Mouse (Mus musculus) liver, embryonic 16.5 days (tissue): ENCODE results near the gene Extl1. TPM values are rescaled to one million over a fixed set of nuclear protein-coding genes. Genes with fewer than 3 reads are reported as not detected.
A peak's percentile ranks its signal among the peaks of the same experiment; 100 is the strongest.
"Not testable (repeated sequence)": the region's sequence is repeated elsewhere in the genome, so short reads cannot be mapped to it uniquely, and the experiment has no call there.

Experiments used
- ATAC-seq: fragments of 200-750 bp; cut with Nextera tagmentation; 2 replicates; pipeline ENCODE4 v1.8.0; 2017; ENCODE audit warnings: low read depth, mild to moderate bottlenecking, moderate number of reproducible peaks, moderate library complexity
- H3K27ac ChIP-seq: fragments of 300-500 bp; sonication (generic); 2 replicates; pipeline ENCODE4 v1.5.1; 2014; ENCODE audit warnings: mild to moderate bottlenecking, low read length
- H3K27me3 ChIP-seq: fragments of 300-500 bp; sonication (generic); 2 replicates; pipeline ENCODE4 v1.6.1; 2014; ENCODE audit warnings: low read depth, low read length, mixed read lengths; ENCODE audit not compliant: control insufficient read depth, insufficient read depth
- H3K36me3 ChIP-seq: fragments of 300-500 bp; sonication (generic); 2 replicates; pipeline ENCODE4 v1.6.1; 2014; ENCODE audit warnings: mild to moderate bottlenecking; ENCODE audit not compliant: control insufficient read depth, insufficient read depth
- H3K4me1 ChIP-seq: fragments of 300-500 bp; sonication (generic); 2 replicates; pipeline ENCODE4 v1.6.1; 2014; ENCODE audit warnings: low read depth, low read length, mixed read lengths; ENCODE audit not compliant: control insufficient read depth
- H3K4me2 ChIP-seq: fragments of 300-500 bp; sonication (generic); 2 replicates; pipeline ENCODE4 v1.6.1; 2014; ENCODE audit warnings: low read depth, low read length, mixed read lengths
- H3K4me3 ChIP-seq: fragments of 300-500 bp; sonication (generic); 2 replicates; pipeline ENCODE4 v1.5.1; 2014; ENCODE audit warnings: low read depth, mild to moderate bottlenecking, low read length
- H3K9ac ChIP-seq: fragments of 300-500 bp; sonication (generic); 2 replicates; pipeline ENCODE4 v1.6.1; 2014; ENCODE audit warnings: low read depth, low read length
- H3K9me3 ChIP-seq: fragments of 300-500 bp; sonication (generic); replicated peaks from 2 replicates; pipeline ENCODE4 v1.6.1; 2016; ENCODE audit warnings: low read length; ENCODE audit not compliant: control insufficient read depth
- WGBS: fragments of 180-500 bp; shearing (Covaris S2); extraction: QIAGEN DNeasy Blood & Tissue Kit; methylation state at CpG from one replicate; pipeline ENCODE4 v1.1.7; 2014; ENCODE audit not compliant: insufficient replicate concordance; 5-methylcytosine and 5-hydroxymethylcytosine counted together
- polyA plus RNA-seq: library from polyadenylated mRNA; unstranded; fragments of >200 nt; fragmentation: Nextera tagmentation; extraction: Ambion mirVana; gene quantifications from 2 replicates; pipeline ENCODE4 v1.2.1, GENCODE M21; 2015

The Extl1 gene
- polyA plus RNA-seq, 1 experiment from 2014 or later: 0.25 TPM

- ATAC-seq: no peak
- 56% methylated on average over 6 of the region's 6 CpGs for WGBS
These were observed 33.0 kb downstream of the Extl1 start for GRCm38 (mm10) chr4:134350641-134351040.

GRCm38 (mm10) chr4:134349829-134350228 lies 33.8 kb downstream of the Extl1 start:
- no peak overlapping the region for H3K4me3 ChIP-seq
- no peaks in the 10 kb centered on the region for H3K9me3 ChIP-seq
- no peak overlapping the region for H3K9ac ChIP-seq
- H3K27ac ChIP-seq: no peak overlapping the region
- no peak overlapping the region for H3K4me2 ChIP-seq
- peaks cover 12% of the 10 kb centered on the region for H3K27me3 ChIP-seq
- ATAC-seq: no peak
- H3K4me1 ChIP-seq: no peaks in the 10 kb centered on the region
- no peaks in the 10 kb centered on the region for H3K36me3 ChIP-seq
- WGBS: 69% methylated on average over 7 of the region's 7 CpGs

More at GRCm38 (mm10) chr4:134350641-134351040, 33.0 kb downstream of the Extl1 start:
- peaks cover 5% of the 10 kb centered on the region for H3K27me3 ChIP-seq
- H3K4me2 ChIP-seq: no peak overlapping the region
- no peak overlapping the region for H3K9ac ChIP-seq
- H3K4me3 ChIP-seq: no peak overlapping the region
- no peaks in the 10 kb centered on the region for H3K9me3 ChIP-seq
- no peaks in the 10 kb centered on the region for H3K4me1 ChIP-seq
- no peaks in the 10 kb centered on the region for H3K36me3 ChIP-seq
- H3K27ac ChIP-seq: no peak overlapping the region

GRCm38 (mm10) chr4:134348545-134348944 lies 35.1 kb downstream of the Extl1 start:
- Histone ChIP-seq H3K27me3 (peaks cover 24% of the 10 kb centered on the region), H3K4me3 (no peak overlapping the region), H3K4me2 (no peak overlapping the region), H3K36me3 (no peaks in the 10 kb centered on the region), H3K9ac (no peak overlapping the region), H3K27ac (no peak overlapping the region), H3K9me3 (no peaks in the 10 kb centered on the region), H3K4me1 (no peaks in the 10 kb centered on the region)
- WGBS: 69% methylated on average over 5 of the region's 5 CpGs
- no peak for ATAC-seq

- Histone ChIP-seq H3K36me3 (no peaks in the 10 kb centered on the region), H3K4me2 (no peak overlapping the region), H3K9me3 (no peaks in the 10 kb centered on the region), H3K27me3 (peaks cover 29% of the 10 kb centered on the region), H3K27ac (no peak overlapping the region), H3K4me1 (no peaks in the 10 kb centered on the region), H3K4me3 (no peak overlapping the region), H3K9ac (no peak overlapping the region)
- no peak for ATAC-seq
- WGBS: 70% methylated on average over 11 of the region's 11 CpGs
These were observed 35.6 kb downstream of the Extl1 start for GRCm38 (mm10) chr4:134348078-134348477.

GRCm38 (mm10) chr4:134345802-134346201 lies 37.8 kb downstream of the Extl1 start:
- H3K27ac ChIP-seq: no peak overlapping the region
- no peaks in the 10 kb centered on the region for H3K36me3 ChIP-seq
- H3K4me1 ChIP-seq: no peaks in the 10 kb centered on the region; the same call in 1 of the 2 replicates
- no peak for ATAC-seq
- H3K4me2 ChIP-seq: no peak overlapping the region
- H3K9ac ChIP-seq: no peak overlapping the region
- no peaks in the 10 kb centered on the region for H3K9me3 ChIP-seq
- 68% methylated on average over 15 of the region's 15 CpGs for WGBS
- no peak overlapping the region for H3K4me3 ChIP-seq
- peaks cover 45% of the 10 kb centered on the region for H3K27me3 ChIP-seq

GRCm38 (mm10) chr4:134344620-134345019 lies 39.0 kb downstream of the Extl1 start:
- H3K27ac ChIP-seq: no peak overlapping the region
- no peak overlapping the region for H3K4me3 ChIP-seq
- H3K27me3 ChIP-seq: peaks cover 45% of the 10 kb centered on the region
- ATAC-seq: no peak
- no peak overlapping the region for H3K9ac ChIP-seq
- WGBS: 41% methylated on average over 3 of the region's 3 CpGs
- no peaks in the 10 kb centered on the region for H3K36me3 ChIP-seq
- no peaks in the 10 kb centered on the region for H3K9me3 ChIP-seq
- no peaks in the 10 kb centered on the region; the same call in 1 of the 2 replicates for H3K4me1 ChIP-seq
- no peak overlapping the region for H3K4me2 ChIP-seq

- Histone ChIP-seq H3K4me1 (no peaks in the 10 kb centered on the region; the same call in 1 of the 2 replicates), H3K4me2 (peak within 1 kb of the TSS; percentile 43; the same call in 1 of the 2 replicates), H3K9ac (no peak within 1 kb of the TSS), H3K36me3 (no peaks in the 10 kb centered on the region), H3K4me3 (peak within 1 kb of the TSS; percentile 22), H3K9me3 (no peaks in the 10 kb centered on the region; the same call in 1 of the 2 replicates), H3K27me3 (peaks cover 45% of the 10 kb centered on the region), H3K27ac (no peak within 1 kb of the TSS)
- 4% methylated on average over 61 of the region's 61 CpGs for WGBS
- no peak for ATAC-seq
These were observed 40.3 kb downstream of the Extl1 start, which contains the start of gene Slc30a2 for GRCm38 (mm10) chr4:134343071-134344031. Slc30a2 (plus strand) TSS chr4:134343181.

- no peak overlapping the region for H3K9ac ChIP-seq
- no peak for ATAC-seq
- H3K4me2 ChIP-seq: no peak overlapping the region
- H3K4me1 ChIP-seq: no peaks in the 10 kb centered on the region; the same call in 1 of the 2 replicates
- 10% methylated on average over 11 of the region's 11 CpGs for WGBS
- H3K27ac ChIP-seq: no peak overlapping the region
- H3K4me3 ChIP-seq: no peak overlapping the region
- no peaks in the 10 kb centered on the region for H3K36me3 ChIP-seq
- no peaks in the 10 kb centered on the region; the same call in 1 of the 2 replicates for H3K9me3 ChIP-seq
- peaks cover 45% of the 10 kb centered on the region for H3K27me3 ChIP-seq
These were observed 41.4 kb downstream of the Extl1 start for GRCm38 (mm10) chr4:134342213-134342779.

GRCm38 (mm10) chr4:134341231-134341630 lies 42.4 kb downstream of the Extl1 start:
- H3K9ac ChIP-seq, H3K4me1 ChIP-seq, H3K4me2 ChIP-seq, ATAC-seq, H3K4me3 ChIP-seq, H3K36me3 ChIP-seq, H3K9me3 ChIP-seq, H3K27ac ChIP-seq: not testable (repeated sequence)
- 65% methylated on average over 6 of the region's 6 CpGs for WGBS
- H3K27me3 ChIP-seq: peaks cover 45% of the 10 kb centered on the region
